Mouse (Mus musculus) sigmoid colon, adult 10 weeks (tissue): Measurements from ENCODE around the gene Atrnl1. TPM values are rescaled to one million over a fixed set of nuclear protein-coding genes. Genes with fewer than 3 reads are reported as not detected.

ENCODE experiments used
- polyA plus RNA-seq: library from polyadenylated mRNA; stranded (reverse); fragments of 350-450 nt; fragmentation: Illumina TruSeq; extraction: RNeasy Lipid Tissue Mini Kit (QIAGEN cat#74804); gene quantifications from one replicate; pipeline ENCODE4 v1.2.3, GENCODE M21; 2014; ENCODE audit warnings: low read depth, low replicate concordance

The Atrnl1 gene
- 77.2 TPM for polyA plus RNA-seq

GRCm38 (mm10) chr19:57610476-57611261 is at the start of gene Atrnl1:
Gene Atrnl1 (plus strand): TSS chr19:57611034.

Other genes starting within 250 kb of the Atrnl1 start
- gene Trub1, start 158.1 kb upstream of the Atrnl1 start, polyA plus RNA-seq, result 15.8 TPM